Mouse (Mus musculus) liver, embryonic 14.5 days (tissue): ENCODE measurements around the gene Gmip. TPM values are rescaled to one million over a fixed set of nuclear protein-coding genes. Genes with fewer than 3 reads are reported as not detected.

Source experiments
- ATAC-seq: fragments of 200-750 bp; cut with Nextera tagmentation; 2 replicates; pipeline ENCODE4 v1.8.0; 2017; ENCODE audit warnings: moderate number of reproducible peaks, mild to moderate bottlenecking, moderate library complexity; ENCODE audit not compliant: insufficient read depth
- DNase-seq, 3 experiments: peaks; one replicate each; pipeline ENCODE4 v3.0.0-alpha.2; 2012 to 2013; ENCODE audit warnings: low read depth in 3 of 3, low spot score in 3 of 3
- H3K27ac ChIP-seq: fragments of 300-500 bp; sonication (generic); 2 replicates; pipeline ENCODE4 v1.5.1; 2014; ENCODE audit warnings: moderate library complexity, mild to moderate bottlenecking, control low read depth, inconsistent platforms
- H3K27me3 ChIP-seq: fragments of 300-500 bp; sonication (generic); 2 replicates; pipeline ENCODE4 v1.6.1; 2014; ENCODE audit warnings: mild to moderate bottlenecking, low read length, moderate library complexity; ENCODE audit not compliant: control insufficient read depth, insufficient read depth
- H3K36me3 ChIP-seq: fragments of 300-500 bp; sonication (generic); replicated peaks from 2 replicates; pipeline ENCODE4 v1.6.1; 2014; ENCODE audit warnings: low read depth; ENCODE audit not compliant: control insufficient read depth, insufficient read depth
- H3K4me1 ChIP-seq, 2 experiments: fragments of 200-500 bp in 1 of 2; fragments of 300-500 bp in 1 of 2; sonication (generic) in 1 of 2; replicated peaks; 2 replicates each; pipeline ENCODE4 v1.6.1; 2012 to 2014; ENCODE audit warnings: antibody characterized with exemption in 1 of 2, inconsistent platforms in 1 of 2, low read length in 1 of 2; ENCODE audit not compliant: control insufficient read depth in 2 of 2, insufficient read depth in 2 of 2
- H3K4me2 ChIP-seq: fragments of 300-500 bp; sonication (generic); 2 replicates; pipeline ENCODE4 v1.6.1; 2014; ENCODE audit warnings: low read depth, mild to moderate bottlenecking, control low read depth, moderate library complexity
- H3K4me3 ChIP-seq, 2 experiments: fragments of 200-500 bp in 1 of 2; fragments of 300-500 bp in 1 of 2; sonication (generic) in 1 of 2; 2 replicates each; pipeline ENCODE4 v1.5.1; 2012 to 2014; ENCODE audit warnings: low read depth in 2 of 2, low read length in 2 of 2, mild to moderate bottlenecking in 2 of 2, control low read depth in 1 of 2, inconsistent platforms in 1 of 2, moderate library complexity in 1 of 2; ENCODE audit not compliant: insufficient read depth in 1 of 2
- H3K9ac ChIP-seq: fragments of 300-500 bp; sonication (generic); replicated peaks from 2 replicates; pipeline ENCODE4 v1.6.1; 2014; ENCODE audit warnings: mild to moderate bottlenecking, control low read depth, moderate library complexity
- H3K9me3 ChIP-seq: fragments of 300-500 bp; sonication (generic); 2 replicates; pipeline ENCODE4 v1.6.1; 2016; ENCODE audit warnings: low read length, mixed read lengths; ENCODE audit not compliant: control insufficient read depth
- CTCF ChIP-seq: IDR thresholded peaks from 2 replicates; pipeline ENCODE4 v1.5.1; 2016; ENCODE audit warnings: antibody characterized with exemption, low read depth, control low read depth
- EP300 ChIP-seq: IDR thresholded peaks from 2 replicates; pipeline ENCODE4 v1.6.1; 2016; ENCODE audit warnings: antibody characterized with exemption, low read depth
- WGBS: fragments of 180-500 bp; shearing (Covaris S2); extraction: QIAGEN DNeasy Blood & Tissue Kit; methylation state at CpG from one replicate; pipeline ENCODE4 v1.1.7; 2014; ENCODE audit not compliant: insufficient replicate concordance; 5-methylcytosine and 5-hydroxymethylcytosine counted together
- polyA plus RNA-seq, 2 experiments: library from polyadenylated mRNA; depleted of rRNA in 1 of 2; stranded (reverse) in 1 of 2; unstranded in 1 of 2; fragments of >200 nt; fragmentation: Nextera tagmentation in 1 of 2; extraction: Ambion mirVana in 1 of 2; gene quantifications; 2 replicates each; pipeline versions ENCODE4 v1.2.1 to v1.2.3; 2012 to 2014

Gene Gmip
- polyA plus RNA-seq, 2 experiments = 3.9 to 5.8 TPM

GRCm38 (mm10) chr8:69775149-69775534 is 33.3 kb upstream of the Gmip start:
- TF ChIP-seq CTCF (no peak), EP300 (no peak)
- Histone ChIP-seq H3K4me3 (peak overlapping the region; percentile 40 to 73), H3K27me3 (no peaks in the 10 kb centered on the region), H3K36me3 (peaks cover 2% of the 10 kb centered on the region; the same call in 1 of the 2 replicates), H3K9ac (peak overlapping the region; percentile 10; the same call in 1 of the 2 replicates), H3K27ac (peak overlapping the region; percentile 40), H3K9me3 (no peaks in the 10 kb centered on the region), H3K4me2 (peak overlapping the region; percentile 59), H3K4me1 (peaks cover 16 to 19% of the 10 kb centered on the region in 2 experiments)
- DNase-seq (no peak), ATAC-seq (no peak)
- WGBS = 38% methylated on average over 2 of the region's 2 CpGs

- TF ChIP-seq EP300 (no peak), CTCF (no peak)
- Histone ChIP-seq H3K27ac (no peak overlapping the region), H3K9me3 (no peaks in the 10 kb centered on the region), H3K4me1 (peaks cover 11 to 19% of the 10 kb centered on the region in 2 experiments), H3K9ac (no peak overlapping the region), H3K36me3 (no peaks in the 10 kb centered on the region; the same call in 1 of the 2 replicates), H3K4me3 (no peak overlapping the region), H3K4me2 (no peak overlapping the region), H3K27me3 (no peaks in the 10 kb centered on the region)
- 66% methylated on average over 12 of the region's 12 CpGs for WGBS
- DNase-seq = no peak
- no peak for ATAC-seq
Observed at GRCm38 (mm10) chr8:69777111-69777510, 31.4 kb upstream of the Gmip start.

DNA sequence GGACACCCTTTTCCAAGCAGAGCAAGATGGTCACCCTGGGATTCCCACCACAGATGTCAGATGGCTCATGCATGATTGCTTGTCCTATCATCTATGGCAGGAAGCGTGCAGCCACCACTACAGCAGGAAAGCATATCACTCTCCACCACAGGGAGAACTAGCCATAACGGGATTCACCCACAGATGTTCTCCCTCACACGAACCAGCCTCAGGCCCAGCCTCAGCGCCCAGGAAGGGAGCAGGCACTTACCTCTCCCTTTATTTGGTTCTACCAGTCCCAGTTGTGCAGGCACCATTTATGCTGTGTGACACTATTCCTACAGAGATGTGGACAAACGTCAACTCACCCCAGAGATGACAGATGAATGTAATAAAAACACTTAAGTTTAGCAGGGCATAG is 19.4 kb upstream of the Gmip start:
- ATAC-seq (no peak), DNase-seq (no peak)
- H3K4me1 ChIP-seq = peaks cover 16 to 21% of the 10 kb centered on the region in 2 experiments
- no peak for TF ChIP-seq CTCF
- peak; percentile 20; the same call in 1 of the 2 replicates for TF ChIP-seq EP300
- WGBS = 22% methylated on average over 5 of the region's 5 CpGs
- no peaks in the 10 kb centered on the region for H3K27me3 ChIP-seq
- H3K9ac ChIP-seq = no peak overlapping the region
- peak overlapping the region; percentile 84; the same call in 1 of the 2 replicates for H3K4me2 ChIP-seq
- H3K4me3 ChIP-seq = no peak overlapping the region; a peak in 1 of 4 replicates
- no peak overlapping the region for H3K27ac ChIP-seq
- H3K36me3 ChIP-seq = peaks cover 5% of the 10 kb centered on the region
- H3K9me3 ChIP-seq = no peaks in the 10 kb centered on the region

GRCm38 (mm10) chr8:69789731-69790130 is 18.7 kb upstream of the Gmip start:
- Histone ChIP-seq H3K27me3 (no peaks in the 10 kb centered on the region), H3K27ac (peak overlapping the region; percentile 96), H3K9me3 (no peaks in the 10 kb centered on the region), H3K36me3 (peaks cover 11% of the 10 kb centered on the region), H3K4me3 (peak overlapping the region; percentile 16 to 93; a peak in 2 of 4 replicates), H3K4me1 (peaks cover 16 to 21% of the 10 kb centered on the region in 2 experiments), H3K4me2 (peak overlapping the region; percentile 84), H3K9ac (peak overlapping the region; percentile 89)
- ATAC-seq = no peak
- TF ChIP-seq EP300 (no peak), CTCF (no peak)
- 46% methylated on average over 5 of the region's 5 CpGs for WGBS
- no peak for DNase-seq

GRCm38 (mm10) chr8:69790364-69790763 is 18.1 kb upstream of the Gmip start:
- Histone ChIP-seq H3K4me1 (peaks cover 16 to 21% of the 10 kb centered on the region in 2 experiments), H3K4me3 (peak overlapping the region; percentile 93 to 98), H3K9ac (peak overlapping the region; percentile 89), H3K4me2 (peak overlapping the region; percentile 84), H3K27me3 (no peaks in the 10 kb centered on the region), H3K9me3 (no peaks in the 10 kb centered on the region), H3K27ac (peak overlapping the region; percentile 96), H3K36me3 (peaks cover 18% of the 10 kb centered on the region)
- 20% methylated on average over 11 of the region's 11 CpGs for WGBS
- DNase-seq (no peak), ATAC-seq (peak; percentile 32; the same call in 1 of the 2 replicates)
- TF ChIP-seq CTCF (no peak), EP300 (no peak)
